Mouse (Mus musculus) layer of hippocampus, postnatal 25 days (tissue): ENCODE measurements around the gene Def8. TPM values are rescaled to one million over a fixed set of nuclear protein-coding genes. Genes with fewer than 3 reads are reported as not detected.
"Not testable (repeated sequence)": the region's sequence is repeated elsewhere in the genome, so short reads cannot be mapped to it uniquely, and the experiment has no call there.

ENCODE experiments used
- DNase-seq, 2 experiments: peaks; one replicate each; pipeline ENCODE4 v3.0.0; 2022; ENCODE audit warnings: mixed read lengths in 2 of 2, low spot score in 1 of 2; ENCODE audit errors: extremely low spot score in 1 of 2
- total RNA-seq, 2 experiments: library from RNA; stranded (reverse); gene quantifications; 2 replicates each; pipeline ENCODE4 v1.2.3; 2021

The Def8 gene
- total RNA-seq, 2 experiments from 2014 or later: 64.6 to 66.6 TPM

DNA sequence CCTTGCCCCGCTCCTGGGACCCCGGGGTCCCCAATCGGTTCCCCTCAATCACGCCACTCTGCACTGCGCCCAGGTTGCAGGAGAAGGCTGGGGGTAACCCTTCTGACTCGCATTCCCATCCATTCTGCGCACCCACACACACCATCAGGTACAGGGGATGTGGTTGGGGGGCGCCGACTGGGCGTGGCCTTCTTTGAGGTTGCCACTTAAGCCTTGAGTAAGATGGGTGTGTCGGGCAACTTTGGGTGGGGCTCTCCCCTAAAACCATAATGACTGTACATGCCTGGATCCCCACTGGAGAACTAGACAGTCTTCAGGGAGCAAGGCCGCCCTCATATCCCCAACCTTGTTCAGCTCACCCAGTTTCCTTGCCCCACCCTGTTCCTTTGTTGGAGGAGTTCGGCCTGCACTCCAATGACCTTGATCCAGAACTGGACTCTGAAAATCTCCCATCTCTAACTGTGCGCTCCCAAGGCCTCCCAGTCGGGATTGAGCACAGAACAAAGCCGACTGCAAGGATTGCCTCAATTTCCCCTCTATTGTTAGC lies 11.5 kb upstream of the Def8 start:
- no peak for DNase-seq

DNA sequence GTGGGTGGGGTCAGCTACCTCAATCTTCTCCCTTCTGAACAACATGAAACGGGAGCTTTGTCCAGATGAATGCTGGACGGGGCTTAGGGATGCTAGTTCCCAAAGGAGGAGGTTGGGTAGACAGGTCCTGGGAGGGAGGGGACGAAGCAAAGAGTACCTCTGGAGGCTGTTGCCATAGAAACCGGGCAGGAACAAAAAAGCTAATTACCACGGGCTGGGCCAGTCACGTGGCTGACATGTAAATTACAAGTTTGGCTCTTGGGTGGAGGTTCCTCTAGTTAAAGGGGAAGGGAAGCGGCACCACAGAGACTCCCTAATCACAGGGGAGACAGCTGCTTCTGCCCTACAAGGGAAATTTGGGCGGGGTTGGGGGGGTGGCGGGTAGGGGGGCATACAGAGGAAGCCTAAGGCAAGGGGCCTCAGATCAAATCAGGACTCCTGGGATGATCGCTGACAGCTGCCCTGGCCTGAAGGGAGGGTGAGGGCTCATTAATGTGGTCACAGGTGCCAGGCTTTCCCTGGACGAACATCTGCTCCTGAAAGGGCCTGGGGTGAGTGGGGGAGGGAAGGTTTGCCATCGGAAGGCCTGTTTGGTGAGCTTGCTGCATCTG lies 10.7 kb upstream of the Def8 start:
- DNase-seq: peak; percentile 40 to 54

DNA sequence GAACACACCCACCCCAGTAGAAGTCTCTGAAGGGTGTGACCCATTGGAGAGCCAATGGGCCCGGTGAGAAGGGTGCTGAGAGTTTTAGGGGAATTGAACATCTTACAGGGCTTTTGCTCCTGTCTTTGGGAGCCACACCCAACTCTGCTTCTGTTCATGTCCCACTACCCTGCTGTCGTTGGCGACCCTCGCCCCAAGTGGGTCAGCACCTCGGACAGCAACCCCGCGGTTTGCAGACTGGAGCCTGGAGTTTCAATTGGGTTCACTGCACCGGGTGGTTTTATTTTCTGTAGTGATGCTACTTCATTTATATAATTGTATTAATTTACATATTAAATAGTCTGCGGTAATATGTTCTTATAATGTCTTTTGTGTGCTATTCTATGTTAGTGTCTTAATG lies 9.1 kb upstream of the Def8 start:
- DNase-seq: no peak

DNA sequence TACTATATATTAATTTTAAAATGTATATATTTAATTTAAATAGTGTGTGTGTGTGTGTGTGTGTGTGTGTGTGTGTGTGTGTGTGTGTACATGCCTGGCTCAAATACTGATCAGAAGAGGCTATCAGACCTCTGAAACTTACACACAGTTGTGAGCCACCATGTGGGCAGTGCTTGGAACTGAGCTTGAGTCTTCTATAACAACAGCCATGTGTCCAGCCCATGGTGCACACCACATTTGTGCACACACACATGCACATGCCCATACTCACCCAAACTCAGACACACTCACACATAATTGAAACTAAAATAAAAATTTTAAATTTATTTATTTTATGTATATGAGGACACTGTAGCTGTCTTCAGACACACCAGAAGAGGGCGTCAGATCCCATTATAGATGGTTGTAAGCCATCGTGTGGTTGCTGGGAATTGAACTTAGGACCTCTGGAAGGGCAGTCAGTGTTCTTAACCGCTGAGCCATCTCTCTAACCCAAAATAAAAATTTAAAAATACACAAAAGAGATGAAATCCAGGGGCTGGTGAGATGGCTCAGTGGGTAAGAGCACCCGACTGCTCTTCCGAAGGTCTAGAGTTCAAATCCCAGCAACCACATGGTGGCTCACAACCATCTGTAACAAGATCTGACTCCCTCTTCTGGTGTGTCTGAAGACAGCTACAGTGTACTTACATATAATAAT lies 8.2 kb upstream of the Def8 start:
- DNase-seq: not testable (repeated sequence)

DNA sequence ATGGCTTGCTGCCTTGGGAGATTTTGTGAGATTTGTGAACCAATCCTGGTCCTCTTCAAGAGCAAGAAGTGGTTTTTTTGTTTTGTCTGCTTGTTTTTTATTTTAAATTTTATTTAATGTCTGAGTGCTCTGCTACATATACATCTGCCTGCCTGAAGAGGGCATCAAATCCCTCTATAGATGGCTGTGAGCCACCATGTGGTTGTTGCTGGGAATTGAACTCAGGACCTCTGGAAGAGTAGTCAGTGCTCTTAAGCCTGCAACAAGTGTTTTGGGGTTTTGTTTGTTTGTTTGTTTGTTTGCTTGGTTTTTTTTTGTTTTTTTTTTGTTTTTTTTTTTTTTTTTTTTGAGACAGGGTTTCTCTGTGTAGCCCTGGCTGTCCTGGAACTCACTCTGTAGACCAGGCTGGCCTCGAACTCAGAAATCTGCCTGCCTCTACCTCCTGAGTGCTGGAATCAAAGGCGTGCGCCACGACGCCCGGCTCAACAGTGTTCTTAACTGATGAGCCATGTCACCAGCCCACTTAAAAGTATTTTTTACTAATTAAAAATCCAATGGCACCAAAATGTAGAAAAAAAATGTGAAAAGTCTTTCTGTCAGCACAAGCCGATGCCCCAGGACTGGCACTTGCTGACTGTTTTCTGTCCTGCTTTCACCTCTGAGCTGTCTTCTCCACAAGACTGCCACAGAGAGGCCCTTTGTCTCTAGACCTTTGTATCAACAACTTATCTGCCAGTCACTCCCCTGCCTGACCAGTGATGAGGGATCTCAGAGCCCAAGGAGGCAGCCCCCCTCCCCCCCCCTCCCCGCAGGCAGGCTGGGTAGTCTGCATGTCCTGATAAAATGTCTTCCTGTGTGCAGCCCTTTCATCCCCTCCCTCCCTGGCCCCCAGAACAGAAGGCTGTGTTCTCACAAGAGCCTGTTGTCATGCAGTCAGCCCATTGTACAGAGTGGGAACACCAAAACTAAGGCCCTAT lies 7.1 kb upstream of the Def8 start:
- no peak for DNase-seq

DNA sequence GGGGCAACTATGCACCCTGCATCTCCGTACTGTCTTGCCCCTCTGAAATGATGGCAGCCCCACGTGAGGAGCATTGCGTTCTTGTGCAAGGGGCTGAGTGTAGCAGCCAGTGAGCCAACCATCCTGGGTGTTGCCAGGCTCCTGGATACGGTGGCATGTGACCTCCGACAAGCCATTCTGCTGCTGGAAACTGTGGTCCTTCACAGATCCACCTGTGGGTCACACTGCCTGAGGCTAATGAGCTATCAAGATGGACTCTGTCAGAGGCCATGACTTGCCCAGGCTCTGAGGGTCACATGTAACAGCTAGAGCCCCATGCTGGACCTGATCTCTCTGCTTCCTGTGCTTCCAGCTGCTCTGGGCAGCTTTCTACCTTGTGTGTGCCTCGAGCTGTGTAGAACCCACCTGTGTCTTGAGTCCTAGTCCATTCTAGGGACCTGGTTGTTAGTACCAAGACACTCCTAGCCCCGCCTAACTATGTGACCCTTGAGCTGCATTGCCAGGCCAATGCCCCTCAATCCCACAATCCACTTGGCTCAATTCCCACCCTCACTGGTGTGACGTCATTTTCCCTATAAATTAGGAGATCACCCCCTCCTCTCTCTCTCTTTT lies 6.3 kb upstream of the Def8 start:
- DNase-seq: no peak

DNA sequence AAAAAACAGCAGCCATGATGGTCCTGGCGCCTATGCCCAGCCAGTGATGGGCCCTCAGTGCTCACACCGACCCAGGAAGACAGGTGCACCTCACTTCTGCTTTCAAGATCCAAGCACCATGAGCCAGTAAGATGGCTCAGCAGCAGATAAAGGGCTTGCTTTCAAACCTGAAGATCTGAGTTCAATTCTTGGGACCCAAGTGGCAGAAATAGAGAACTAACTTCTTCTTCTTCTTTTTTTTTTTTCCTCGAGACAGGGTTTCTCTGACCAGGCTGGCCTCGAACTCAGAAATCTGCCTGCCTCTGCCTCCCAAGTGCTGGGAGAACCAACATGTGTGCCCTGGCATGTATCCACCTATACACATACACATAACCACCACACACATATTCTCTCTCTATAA lies 3.6 kb upstream of the Def8 start:
- no peak for DNase-seq

DNA sequence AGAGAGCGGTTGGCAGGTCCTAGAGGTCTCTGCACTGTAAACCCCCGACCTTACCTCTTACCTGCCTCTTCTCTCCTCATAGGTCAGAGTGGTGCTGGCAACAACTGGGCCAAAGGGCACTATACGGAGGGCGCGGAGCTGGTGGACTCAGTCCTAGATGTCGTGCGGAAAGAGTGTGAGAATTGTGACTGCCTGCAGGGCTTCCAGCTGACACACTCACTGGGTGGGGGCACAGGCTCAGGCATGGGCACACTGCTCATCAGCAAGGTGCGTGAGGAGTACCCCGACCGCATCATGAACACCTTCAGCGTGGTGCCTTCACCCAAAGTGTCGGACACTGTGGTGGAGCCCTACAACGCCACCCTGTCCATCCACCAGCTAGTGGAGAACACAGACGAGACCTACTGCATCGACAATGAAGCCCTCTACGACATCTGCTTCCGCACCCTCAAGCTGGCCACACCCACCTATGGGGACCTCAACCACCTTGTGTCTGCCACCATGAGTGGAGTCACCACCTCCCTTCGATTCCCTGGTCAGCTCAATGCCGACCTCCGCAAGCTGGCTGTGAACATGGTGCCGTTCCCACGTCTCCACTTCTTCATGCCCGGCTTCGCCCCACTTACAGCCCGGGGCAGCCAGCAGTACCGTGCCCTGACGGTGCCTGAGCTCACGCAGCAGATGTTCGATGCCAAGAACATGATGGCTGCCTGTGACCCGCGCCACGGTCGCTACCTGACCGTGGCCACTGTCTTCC lies 2.6 kb upstream of the Def8 start:
- no peak for DNase-seq

DNA sequence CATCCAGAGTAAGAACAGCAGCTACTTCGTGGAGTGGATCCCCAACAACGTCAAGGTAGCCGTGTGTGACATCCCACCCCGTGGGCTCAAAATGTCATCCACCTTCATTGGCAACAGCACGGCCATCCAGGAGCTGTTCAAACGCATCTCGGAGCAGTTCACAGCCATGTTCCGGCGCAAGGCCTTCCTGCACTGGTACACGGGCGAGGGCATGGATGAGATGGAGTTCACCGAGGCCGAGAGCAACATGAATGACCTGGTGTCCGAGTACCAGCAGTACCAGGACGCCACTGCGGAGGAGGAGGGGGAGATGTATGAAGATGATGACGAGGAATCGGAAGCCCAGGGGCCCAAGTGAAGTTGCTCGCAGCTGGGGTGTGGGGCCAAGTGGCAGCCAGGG lies 2.0 kb upstream of the Def8 start:
- DNase-seq: no peak

DNA sequence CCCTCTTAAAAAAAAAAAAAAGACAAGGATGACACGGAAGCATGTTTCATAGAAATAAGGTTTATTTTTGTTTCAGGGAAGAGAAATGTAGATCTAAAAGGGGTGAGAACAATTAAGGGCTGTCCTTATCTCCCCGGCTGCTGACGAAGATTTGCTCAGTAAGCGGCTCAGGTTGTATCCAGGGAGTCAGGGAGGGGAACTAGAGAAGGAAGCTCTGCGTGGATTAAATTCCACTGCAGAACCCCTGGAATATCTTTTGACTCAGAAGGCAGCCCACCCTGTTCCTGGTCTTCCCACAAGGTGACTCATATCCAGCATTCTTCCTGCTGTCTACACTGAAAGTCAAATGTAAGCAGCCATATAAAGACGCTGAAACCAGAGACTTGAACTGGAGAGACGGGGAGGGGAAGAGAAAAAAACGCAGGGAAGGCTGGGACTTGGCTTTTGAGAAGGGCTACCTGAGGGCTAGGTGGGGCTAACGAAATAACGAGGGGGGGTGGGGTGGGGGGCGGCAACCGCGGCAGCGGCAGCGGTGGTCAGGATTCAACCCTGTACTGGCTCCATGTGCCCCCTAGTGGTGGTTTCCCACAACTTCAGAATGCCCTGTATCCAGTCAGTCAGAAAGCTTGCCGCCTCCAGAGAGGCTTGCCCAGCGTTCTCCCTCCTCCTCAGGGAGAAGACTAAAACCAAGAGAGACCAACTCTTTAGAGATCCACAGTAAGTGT lies 1.1 kb upstream of the Def8 start:
- DNase-seq: peak in 1 of 2 experiments; percentile 72

DNA sequence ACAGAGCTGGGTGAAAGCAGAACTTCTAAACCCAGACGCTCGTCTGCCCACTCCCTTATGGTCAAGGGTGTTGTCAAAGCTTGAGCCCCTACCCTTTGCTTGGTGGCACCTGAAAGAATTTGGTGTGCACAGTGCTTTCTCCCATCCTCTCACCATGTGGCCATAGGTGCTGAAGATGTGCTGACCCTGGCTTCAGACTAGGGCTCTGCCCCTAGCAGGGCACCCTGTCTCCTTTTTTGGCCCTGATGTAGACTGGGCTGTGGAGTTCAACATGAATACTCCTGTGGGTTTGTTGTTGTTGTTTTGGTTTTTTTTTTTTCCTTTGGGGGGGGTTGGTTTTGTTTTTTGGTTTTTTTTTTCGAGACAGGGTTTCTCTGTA lies 557 bp upstream of the Def8 start:
- DNase-seq: no peak

DNA sequence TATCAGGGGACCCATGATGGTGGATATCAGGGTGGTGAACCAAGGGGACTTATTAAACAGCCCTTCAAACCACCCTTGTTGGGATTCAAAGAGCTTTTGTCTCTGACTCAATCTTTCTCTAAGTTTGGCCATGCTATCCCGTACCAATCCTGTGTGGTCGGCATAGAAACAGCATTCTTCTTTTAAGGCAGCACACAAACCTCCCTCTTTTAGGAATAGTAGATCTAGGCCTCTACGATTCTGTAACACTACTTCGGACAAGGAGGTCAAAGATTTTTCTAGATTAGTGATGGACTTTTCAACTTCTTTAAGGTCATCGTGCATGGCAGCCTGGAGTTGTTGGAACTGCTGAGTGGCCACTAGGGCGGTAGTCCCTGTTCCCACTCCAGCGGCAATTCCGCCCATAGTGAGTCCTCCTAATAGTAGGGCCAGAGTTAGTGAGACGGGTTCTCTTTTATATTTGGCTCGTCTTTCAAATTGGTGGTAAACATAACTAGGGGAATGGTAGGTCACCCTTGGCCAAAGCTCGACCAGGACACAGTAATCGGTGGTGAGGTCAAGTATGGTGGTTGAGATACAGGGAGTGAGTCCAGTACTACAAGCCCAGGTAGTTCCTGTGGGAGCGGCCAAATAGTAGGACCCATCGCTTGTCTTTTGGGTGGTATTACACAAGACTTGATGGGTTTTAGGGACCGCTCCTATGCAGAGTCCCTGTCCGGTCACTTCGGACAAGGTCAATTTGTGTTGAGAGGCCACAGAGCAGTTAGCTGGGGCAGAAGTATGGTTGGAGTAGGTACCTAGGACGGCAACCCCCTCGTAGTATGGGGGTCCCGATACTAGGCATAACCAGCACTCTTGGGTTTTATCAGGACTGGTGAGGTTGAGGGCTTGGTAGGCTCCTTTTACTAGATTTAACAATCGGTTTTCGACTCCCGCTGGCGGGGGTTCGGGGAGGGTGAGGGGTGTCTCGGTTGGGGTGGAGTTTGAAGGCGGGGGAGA lies 3.5 kb downstream of the Def8 start:
- DNase-seq: no peak

DNA sequence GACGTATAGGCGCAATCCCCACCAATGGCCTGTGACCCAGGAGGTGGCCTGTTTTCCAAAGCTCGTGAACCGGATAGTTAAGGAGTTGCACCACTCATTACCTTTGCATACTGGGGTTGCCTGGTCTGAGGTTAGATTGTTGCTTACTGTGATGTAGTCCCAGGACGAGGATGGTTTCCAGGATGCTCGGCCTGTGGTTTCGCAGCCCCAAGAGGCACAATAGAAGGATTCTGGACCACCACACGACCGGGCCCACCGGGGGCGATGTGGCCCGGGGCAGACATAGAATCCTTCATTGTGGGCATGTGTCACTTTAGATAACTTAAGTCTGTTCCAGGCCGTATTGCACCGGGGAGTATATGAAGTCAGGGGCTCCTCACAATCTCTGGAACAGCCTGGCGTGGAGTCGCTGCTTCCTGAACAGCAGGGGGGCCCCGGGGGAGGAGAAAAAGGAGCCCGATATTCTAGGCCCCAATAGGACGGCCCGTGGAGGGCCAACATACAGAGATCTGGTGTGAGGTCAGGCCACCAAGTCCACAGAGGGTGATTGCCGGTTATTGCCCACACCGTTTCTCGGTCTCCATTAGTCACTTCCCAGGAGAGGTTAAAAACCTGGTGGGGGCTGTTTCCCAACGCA lies 4.4 kb downstream of the Def8 start:
- DNase-seq: no peak

DNA sequence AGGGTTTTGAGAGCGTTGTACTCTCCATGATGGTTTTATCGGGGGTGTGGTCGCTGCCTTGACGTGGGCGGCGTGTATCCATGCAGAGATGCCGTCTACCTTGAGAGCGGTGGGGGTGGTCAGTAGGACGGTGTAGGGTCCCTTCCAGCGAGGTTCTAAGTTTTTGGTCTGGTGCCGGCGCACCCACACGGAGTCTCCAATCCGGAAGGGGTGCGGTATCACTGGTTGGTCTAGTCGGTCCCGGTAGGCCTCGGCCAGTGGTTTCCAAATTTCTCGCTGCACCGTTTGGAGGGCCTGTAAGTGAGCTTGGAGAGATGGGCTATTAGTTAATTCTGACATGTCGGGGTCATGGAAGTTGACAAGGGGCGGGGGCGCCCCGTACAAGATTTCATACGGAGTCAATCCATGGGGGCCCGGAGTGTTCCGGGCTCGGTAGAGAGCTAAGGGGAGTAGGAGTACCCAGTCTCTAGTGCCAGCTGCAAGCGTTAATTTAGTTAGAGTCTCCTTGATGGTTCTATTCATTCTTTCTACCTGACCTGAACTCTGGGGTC lies 5.1 kb downstream of the Def8 start:
- DNase-seq: no peak

DNA sequence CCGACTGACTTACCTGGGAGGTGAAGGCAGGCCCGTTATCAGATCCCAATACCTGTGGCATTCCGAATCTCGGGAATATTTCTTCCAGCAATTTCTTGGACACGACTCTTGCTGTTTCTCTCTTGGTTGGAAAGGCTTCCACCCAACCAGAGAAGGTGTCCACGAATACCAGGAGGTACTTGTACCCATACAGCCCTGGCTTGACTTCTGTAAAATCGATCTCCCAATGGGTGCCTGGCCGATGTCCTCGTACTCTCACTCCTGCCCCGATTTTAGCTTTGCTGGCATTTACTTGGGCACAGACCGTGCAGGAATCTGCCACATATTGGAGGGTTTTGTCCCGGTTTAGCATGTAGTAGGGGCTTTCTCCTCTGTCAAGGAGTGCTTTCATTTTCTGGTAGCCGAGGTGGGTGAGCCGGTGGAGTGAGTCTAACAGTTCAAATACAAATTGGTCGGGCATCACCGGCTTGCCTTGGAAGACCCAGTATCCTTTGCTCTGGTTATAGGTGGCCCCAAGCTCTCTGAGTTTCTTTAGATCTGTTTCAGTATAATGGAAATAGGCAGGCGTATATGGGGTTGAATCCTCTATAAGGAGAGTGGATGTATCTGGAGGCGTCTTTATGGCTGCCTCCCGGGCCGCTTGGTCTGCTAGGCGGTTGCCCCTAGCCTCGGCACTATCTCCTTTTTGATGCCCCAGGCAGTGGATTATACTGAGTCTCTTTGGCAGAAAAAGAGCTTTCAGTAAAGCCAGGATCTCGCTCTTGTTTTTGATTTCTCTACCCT lies 5.8 kb downstream of the Def8 start:
- no peak for DNase-seq

DNA sequence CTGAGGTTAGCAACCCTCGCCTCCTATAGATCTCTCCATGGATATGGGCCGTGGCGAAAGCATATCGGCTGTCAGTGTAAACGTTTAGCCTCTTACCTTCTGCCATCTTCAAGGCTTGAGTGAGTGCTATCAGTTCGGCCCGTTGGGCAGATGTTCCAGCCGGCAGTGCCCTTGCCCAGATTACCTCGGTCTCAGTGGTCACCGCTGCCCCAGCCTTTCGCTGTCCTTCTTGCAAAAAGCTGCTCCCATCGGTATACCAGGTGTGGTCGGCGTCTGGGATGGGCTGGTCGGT lies 6.3 kb downstream of the Def8 start:
- DNase-seq: not testable (repeated sequence)

DNA sequence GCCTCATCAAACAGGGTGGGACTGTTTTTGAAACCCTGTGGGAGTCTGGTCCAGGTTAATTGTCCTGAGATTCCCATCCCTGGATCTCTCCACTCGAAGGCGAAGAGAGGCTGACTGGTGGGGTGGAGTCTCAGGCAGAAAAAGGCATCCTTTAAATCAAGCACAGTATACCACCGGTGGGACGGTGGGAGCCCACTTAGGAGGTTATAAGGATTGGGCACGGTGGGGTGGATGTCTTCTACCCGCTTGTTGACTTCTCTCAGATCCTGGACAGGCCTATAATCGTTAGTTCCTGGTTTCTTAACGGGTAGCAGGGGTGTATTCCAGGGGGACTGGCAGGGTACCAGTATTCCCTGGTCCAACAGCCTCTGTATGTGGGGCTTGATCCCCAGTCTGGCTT lies 7.6 kb downstream of the Def8 start:
- not testable (repeated sequence) for DNase-seq
